Mouse (Mus musculus): ENCODE data around the gene Kdm1b. TPM values are rescaled to one million over a fixed set of nuclear protein-coding genes. Genes with fewer than 3 reads are reported as not detected.

The Kdm1b gene
- polyA plus RNA-seq, 1 experiment from 2014 or later: 11.6 TPM

- H3K4me1 ChIP-seq (replicated peaks; ENCODE audit: insufficient read depth, low read length): peaks cover 12% of the 10 kb centered on the region
- peaks cover under 1% of the 10 kb centered on the region; the same call in 1 of the 2 replicates for H3K9me3 ChIP-seq (replicated peaks; ENCODE audit: low read length)
- no peak for TF ChIP-seq CTCF (IDR thresholded peaks at IDR 0.05; ENCODE audit: low read depth)
- no peaks in the 10 kb centered on the region for H3K27me3 ChIP-seq (ENCODE audit: insufficient read depth, low read length)
- H3K36me3 ChIP-seq (ENCODE audit: insufficient read depth, low read length): no peaks in the 10 kb centered on the region
- DNase-seq (ENCODE audit: low spot score) (no peak), ATAC-seq (replicated peaks; ENCODE audit: low FRiP score, low read depth) (no peak)
- H3K9ac ChIP-seq (ENCODE audit: low read depth, low read length): no peak overlapping the region
- WGBS: 54% methylated on average over 5 of the region's 5 CpGs
- peak overlapping the region; percentile 93 for H3K4me2 ChIP-seq (ENCODE audit: low read length)
- H3K4me3 ChIP-seq (replicated peaks; ENCODE audit: low read depth, low read length): no peak overlapping the region
- no peak overlapping the region for H3K27ac ChIP-seq
Measured at GRCm38 (mm10) chr13:47015195-47015501, 28.2 kb upstream of the Kdm1b start.

- Histone ChIP-seq H3K4me2 (ENCODE audit: low read length) (no peak overlapping the region), H3K27ac (no peak overlapping the region), H3K27me3 (ENCODE audit: insufficient read depth, low read length) (no peaks in the 10 kb centered on the region), H3K4me3 (replicated peaks; ENCODE audit: low read depth, low read length) (no peak overlapping the region), H3K9me3 (replicated peaks; ENCODE audit: low read length) (no peaks in the 10 kb centered on the region), H3K4me1 (replicated peaks; ENCODE audit: insufficient read depth, low read length) (peaks cover 12% of the 10 kb centered on the region), H3K9ac (ENCODE audit: low read depth, low read length) (no peak overlapping the region), H3K36me3 (ENCODE audit: insufficient read depth, low read length) (no peaks in the 10 kb centered on the region)
- ATAC-seq (replicated peaks; ENCODE audit: low FRiP score, low read depth) (no peak), DNase-seq (ENCODE audit: low spot score) (peak; percentile 90)
- 36% methylated on average over 5 of the region's 5 CpGs for WGBS
- peak; percentile 93 for TF ChIP-seq CTCF (IDR thresholded peaks at IDR 0.05; ENCODE audit: low read depth)
Measured at GRCm38 (mm10) chr13:47017259-47017658, 26.0 kb upstream of the Kdm1b start.

- no peak overlapping the region for H3K4me3 ChIP-seq (replicated peaks; ENCODE audit: low read depth, low read length)
- no peaks in the 10 kb centered on the region for H3K36me3 ChIP-seq (ENCODE audit: insufficient read depth, low read length)
Measured at GRCm38 (mm10) chr13:47019774-47020173, 23.5 kb upstream of the Kdm1b start.

GRCm38 (mm10) chr13:47020798-47021197 lies 22.5 kb upstream of the Kdm1b start:
- Histone ChIP-seq H3K4me3 (replicated peaks; ENCODE audit: low read depth, low read length) (no peak overlapping the region), H3K9me3 (replicated peaks; ENCODE audit: low read length) (no peaks in the 10 kb centered on the region), H3K9ac (ENCODE audit: low read depth, low read length) (no peak overlapping the region), H3K4me2 (ENCODE audit: low read length) (0 out of 2 replicates have a peak overlapping the region, but pooled peaks have one; percentile 5), H3K36me3 (ENCODE audit: insufficient read depth, low read length) (no peaks in the 10 kb centered on the region), H3K27ac (no peak overlapping the region; the same call in 1 of the 2 replicates), H3K27me3 (ENCODE audit: insufficient read depth, low read length) (no peaks in the 10 kb centered on the region), H3K4me1 (replicated peaks; ENCODE audit: insufficient read depth, low read length) (no peaks in the 10 kb centered on the region)
- WGBS: 34% methylated on average over 7 of the region's 7 CpGs
- no peak for TF ChIP-seq CTCF (IDR thresholded peaks at IDR 0.05; ENCODE audit: low read depth)
- peak; percentile 75 for DNase-seq (ENCODE audit: low spot score)
- peak; percentile 54; the same call in 1 of the 2 replicates for ATAC-seq (replicated peaks; ENCODE audit: low FRiP score, low read depth)

More at GRCm38 (mm10) chr13:47019774-47020173, 23.5 kb upstream of the Kdm1b start:
- ATAC-seq (replicated peaks; ENCODE audit: low FRiP score, low read depth): no peak
- no peak overlapping the region for H3K4me2 ChIP-seq (ENCODE audit: low read length)
- peaks cover 2% of the 10 kb centered on the region; the same call in 1 of the 2 replicates for H3K4me1 ChIP-seq (replicated peaks; ENCODE audit: insufficient read depth, low read length)
- DNase-seq (ENCODE audit: low spot score): no peak
- 80% methylated on average over 7 of the region's 7 CpGs for WGBS
- 0 out of 2 replicates have a peak, but pooled peaks have one; percentile 4 for TF ChIP-seq CTCF (IDR thresholded peaks at IDR 0.05; ENCODE audit: low read depth)
- no peaks in the 10 kb centered on the region for H3K9me3 ChIP-seq (replicated peaks; ENCODE audit: low read length)
- H3K27me3 ChIP-seq (ENCODE audit: insufficient read depth, low read length): no peaks in the 10 kb centered on the region
- no peak overlapping the region for H3K27ac ChIP-seq
- no peak overlapping the region for H3K9ac ChIP-seq (ENCODE audit: low read depth, low read length)

- Histone ChIP-seq H3K27ac (no peak overlapping the region), H3K9me3 (replicated peaks; ENCODE audit: low read length) (no peaks in the 10 kb centered on the region), H3K4me2 (ENCODE audit: low read length) (no peak overlapping the region), H3K4me1 (replicated peaks; ENCODE audit: insufficient read depth, low read length) (no peaks in the 10 kb centered on the region), H3K27me3 (ENCODE audit: insufficient read depth, low read length) (no peaks in the 10 kb centered on the region), H3K36me3 (ENCODE audit: insufficient read depth, low read length) (peaks cover 2% of the 10 kb centered on the region; the same call in 1 of the 2 replicates), H3K9ac (ENCODE audit: low read depth, low read length) (no peak overlapping the region), H3K4me3 (replicated peaks; ENCODE audit: low read depth, low read length) (no peak overlapping the region)
- 73% methylated on average over 17 of the region's 17 CpGs for WGBS
- DNase-seq (ENCODE audit: low spot score): no peak
- peak; percentile 78 for ATAC-seq (replicated peaks; ENCODE audit: low FRiP score, low read depth)
- no peak for TF ChIP-seq CTCF (IDR thresholded peaks at IDR 0.05; ENCODE audit: low read depth)
Measured at GRCm38 (mm10) chr13:47030376-47031107, 12.8 kb upstream of the Kdm1b start.

- H3K4me2 ChIP-seq (ENCODE audit: low read length): no peak overlapping the region
- no peak for TF ChIP-seq CTCF (IDR thresholded peaks at IDR 0.05; ENCODE audit: low read depth)
- H3K9ac ChIP-seq (ENCODE audit: low read depth, low read length): no peak overlapping the region
- DNase-seq (ENCODE audit: low spot score) (no peak), ATAC-seq (replicated peaks; ENCODE audit: low FRiP score, low read depth) (no peak)
- H3K4me1 ChIP-seq (replicated peaks; ENCODE audit: insufficient read depth, low read length): no peaks in the 10 kb centered on the region
- H3K36me3 ChIP-seq (ENCODE audit: insufficient read depth, low read length): no peaks in the 10 kb centered on the region; the same call in 1 of the 2 replicates
- no peak overlapping the region for H3K4me3 ChIP-seq (replicated peaks; ENCODE audit: low read depth, low read length)
- 93% methylated on average over 4 of the region's 4 CpGs for WGBS
- H3K9me3 ChIP-seq (replicated peaks; ENCODE audit: low read length): no peaks in the 10 kb centered on the region
- H3K27ac ChIP-seq: no peak overlapping the region
- H3K27me3 ChIP-seq (ENCODE audit: insufficient read depth, low read length): no peaks in the 10 kb centered on the region
Measured at GRCm38 (mm10) chr13:47033602-47034001, 9.7 kb upstream of the Kdm1b start.
